Mouse (Mus musculus) olfactory bulb, adult 2 months (tissue): ENCODE measurements around the gene S100a4.

Experiments used
- CTCF ChIP-seq: fragments of 200-500 bp; IDR thresholded peaks from 2 replicates; pipeline ENCODE4 v1.5.1; 2012; ENCODE audit warnings: low read depth, mild to moderate bottlenecking, low read length, moderate library complexity; ENCODE audit not compliant: insufficient read depth
- POLR2A ChIP-seq: fragments of 200-500 bp; IDR thresholded peaks from 2 replicates; pipeline ENCODE4 v1.6.1; 2012; ENCODE audit warnings: mild to moderate bottlenecking, low read depth, low read length, moderate library complexity; ENCODE audit not compliant: insufficient read depth

DNA sequence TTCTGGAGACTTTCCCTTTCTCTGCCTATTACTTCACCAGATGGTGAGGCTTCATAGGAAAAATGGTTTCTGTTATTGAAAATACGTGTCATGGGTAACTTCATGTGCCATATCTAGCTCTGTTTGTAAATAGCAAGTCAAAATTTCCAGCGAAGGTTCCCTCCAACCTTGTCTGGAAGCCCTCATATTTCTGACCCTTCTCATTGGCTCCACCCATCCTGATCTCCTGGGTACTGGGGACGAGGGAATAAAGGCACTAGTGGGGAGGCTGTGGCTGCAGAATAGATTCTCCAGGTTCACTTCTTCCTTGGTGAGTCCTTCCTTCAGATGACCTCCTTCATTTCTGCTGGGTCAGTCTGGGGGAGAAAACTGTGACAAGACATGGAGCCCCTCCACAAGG lies 4.7 kb downstream of the S100a4 start, which contains the start of gene S100a5:
- no peak for TF ChIP-seq CTCF
- no peak for TF ChIP-seq POLR2A
